Mouse (Mus musculus) heart, embryonic 12.5 days (tissue): ENCODE measurements around the gene Nup88. TPM values are rescaled to one million over a fixed set of nuclear protein-coding genes. Genes with fewer than 3 reads are reported as not detected.
A peak's percentile ranks its signal among the peaks of the same experiment; 100 is the strongest.

Experiments
- ATAC-seq: fragments of 200-750 bp; cut with Nextera tagmentation; 2 replicates; pipeline ENCODE4 v1.8.0; 2017; ENCODE audit warnings: moderate TSS enrichment, moderate library complexity; ENCODE audit not compliant: insufficient number of reproducible peaks, low FRiP score
- H3K27ac ChIP-seq: fragments of 300-500 bp; sonication (generic); 2 replicates; pipeline ENCODE4 v1.5.1; 2016; ENCODE audit warnings: mild to moderate bottlenecking, moderate library complexity; ENCODE audit not compliant: poor library complexity, severe bottlenecking
- H3K27me3 ChIP-seq: fragments of 300-500 bp; sonication (generic); replicated peaks from 2 replicates; pipeline ENCODE4 v1.6.1; 2016; ENCODE audit warnings: mild to moderate bottlenecking, moderate library complexity
- H3K36me3 ChIP-seq: fragments of 300-500 bp; sonication (generic); 2 replicates; pipeline ENCODE4 v1.6.1; 2016; ENCODE audit warnings: mild to moderate bottlenecking, moderate library complexity
- H3K4me1 ChIP-seq: fragments of 300-500 bp; sonication (generic); replicated peaks from 2 replicates; pipeline ENCODE4 v1.6.1; 2016; ENCODE audit warnings: mild to moderate bottlenecking
- H3K4me2 ChIP-seq: fragments of 300-500 bp; sonication (generic); 2 replicates; pipeline ENCODE4 v1.6.1; 2016; ENCODE audit warnings: mild to moderate bottlenecking, moderate library complexity
- H3K4me3 ChIP-seq: fragments of 300-500 bp; sonication (generic); 2 replicates; pipeline ENCODE4 v1.5.1; 2016; ENCODE audit warnings: mild to moderate bottlenecking
- H3K9ac ChIP-seq: fragments of 300-500 bp; sonication (generic); 2 replicates; pipeline ENCODE4 v1.6.1; 2016; ENCODE audit warnings: mild to moderate bottlenecking, moderate library complexity
- H3K9me3 ChIP-seq: fragments of 300-500 bp; sonication (generic); replicated peaks from 2 replicates; pipeline ENCODE4 v1.6.1; 2016; ENCODE audit warnings: mild to moderate bottlenecking, moderate library complexity
- WGBS: fragments of 180-500 bp; shearing (Covaris S2); methylation state at CpG from one replicate; pipeline ENCODE4 v1.1.7; 2016; 5-methylcytosine and 5-hydroxymethylcytosine counted together
- polyA plus RNA-seq: library from polyadenylated mRNA; unstranded; fragments of >200 nt; fragmentation: Nextera tagmentation; extraction: Ambion mirVana; gene quantifications from 2 replicates; pipeline ENCODE4 v1.2.1, GENCODE M21; 2016

Gene Nup88
- 118 and 120 TPM in 2 replicates for polyA plus RNA-seq

- Histone ChIP-seq H3K4me3 (peak within 1 kb of the TSS; percentile 95), H3K4me1 (peaks cover 8% of the 10 kb centered on the region), H3K4me2 (peak within 1 kb of the TSS; percentile 88), H3K27ac (peak within 1 kb of the TSS; percentile 90), H3K9ac (peak within 1 kb of the TSS; percentile 97), H3K36me3 (peaks cover 45% of the 10 kb centered on the region), H3K9me3 (no peaks in the 10 kb centered on the region), H3K27me3 (no peaks in the 10 kb centered on the region)
- WGBS: 0% methylated on average over 43 of the region's 43 CpGs
- peak; percentile 97 for ATAC-seq
Observed at GRCm38 (mm10) chr11:70969821-70970559, at the start of gene Nup88, which contains the start of gene Rpain. Gene Nup88 (minus strand): TSS chr11:70969973. Gene Rpain (plus strand): TSS chr11:70970213.

- Histone ChIP-seq H3K27me3 (no peaks in the 10 kb centered on the region), H3K4me3 (peak overlapping the region; percentile 89), H3K4me1 (peaks cover 24% of the 10 kb centered on the region), H3K4me2 (peak overlapping the region; percentile 82), H3K9me3 (no peaks in the 10 kb centered on the region), H3K27ac (peak overlapping the region; percentile 74), H3K36me3 (peaks cover 14% of the 10 kb centered on the region), H3K9ac (peak overlapping the region; percentile 87)
- ATAC-seq: no peak; the same call in 1 of the 2 replicates
- 5% methylated on average over 28 of the region's 28 CpGs for WGBS
Observed at GRCm38 (mm10) chr11:71018416-71019200, 48.8 kb upstream of the Nup88 start.

- Histone ChIP-seq H3K36me3 (peaks cover 22% of the 10 kb centered on the region), H3K9me3 (no peaks in the 10 kb centered on the region), H3K4me2 (no peak overlapping the region), H3K27ac (no peak overlapping the region), H3K27me3 (no peaks in the 10 kb centered on the region), H3K4me1 (peaks cover 24% of the 10 kb centered on the region), H3K9ac (no peak overlapping the region), H3K4me3 (no peak overlapping the region)
- ATAC-seq: no peak
- 86% methylated on average over 1 of the region's 1 CpGs for WGBS
Observed at GRCm38 (mm10) chr11:71017051-71017450, 47.3 kb upstream of the Nup88 start.

GRCm38 (mm10) chr11:71012743-71013142 lies 43.0 kb upstream of the Nup88 start:
- H3K36me3 ChIP-seq: peaks cover 53% of the 10 kb centered on the region
- no peaks in the 10 kb centered on the region for H3K9me3 ChIP-seq
- no peak overlapping the region for H3K27ac ChIP-seq
- no peaks in the 10 kb centered on the region for H3K27me3 ChIP-seq
- ATAC-seq: no peak
- no peak overlapping the region for H3K4me3 ChIP-seq
- no peak overlapping the region for H3K9ac ChIP-seq
- H3K4me1 ChIP-seq: peaks cover 8% of the 10 kb centered on the region; the same call in 1 of the 2 replicates
- no peak overlapping the region for H3K4me2 ChIP-seq
- WGBS: 84% methylated on average over 7 of the region's 7 CpGs

- 80% methylated on average over 3 of the region's 3 CpGs for WGBS
- Histone ChIP-seq H3K27me3 (no peaks in the 10 kb centered on the region), H3K36me3 (peaks cover 48% of the 10 kb centered on the region), H3K9me3 (no peaks in the 10 kb centered on the region), H3K4me1 (peaks cover 4% of the 10 kb centered on the region), H3K4me3 (no peak overlapping the region), H3K27ac (no peak overlapping the region), H3K9ac (no peak overlapping the region), H3K4me2 (no peak overlapping the region)
- no peak for ATAC-seq
Observed at GRCm38 (mm10) chr11:71008321-71008720, 38.5 kb upstream of the Nup88 start.

DNA sequence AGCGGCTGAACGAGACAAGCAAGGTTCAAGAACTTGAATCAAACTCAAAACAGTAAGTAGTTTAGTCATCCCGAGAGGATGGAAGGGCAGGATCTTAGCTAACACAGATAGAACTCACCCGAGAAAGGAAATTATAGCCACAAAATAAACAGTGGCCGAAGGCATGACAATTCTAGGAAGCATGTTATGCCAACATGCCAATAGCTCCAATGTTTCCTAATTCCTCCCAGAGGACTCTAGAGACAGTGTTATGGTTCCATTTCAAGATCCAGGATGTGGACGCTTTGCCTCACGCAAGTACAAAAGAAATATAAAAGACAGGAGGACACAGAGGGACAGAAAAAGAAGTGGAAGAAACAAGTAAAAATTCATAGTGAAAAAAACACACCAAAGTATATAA lies 38.1 kb upstream of the Nup88 start:
- ATAC-seq: no peak
- H3K36me3 ChIP-seq: peaks cover 46% of the 10 kb centered on the region
- no peak overlapping the region for H3K9ac ChIP-seq
- no peaks in the 10 kb centered on the region for H3K27me3 ChIP-seq
- no peak overlapping the region for H3K4me3 ChIP-seq
- no peak overlapping the region for H3K4me2 ChIP-seq
- peaks cover 9% of the 10 kb centered on the region for H3K4me1 ChIP-seq
- 77% methylated on average over 7 of the region's 7 CpGs for WGBS
- no peaks in the 10 kb centered on the region for H3K9me3 ChIP-seq
- H3K27ac ChIP-seq: no peak overlapping the region

DNA sequence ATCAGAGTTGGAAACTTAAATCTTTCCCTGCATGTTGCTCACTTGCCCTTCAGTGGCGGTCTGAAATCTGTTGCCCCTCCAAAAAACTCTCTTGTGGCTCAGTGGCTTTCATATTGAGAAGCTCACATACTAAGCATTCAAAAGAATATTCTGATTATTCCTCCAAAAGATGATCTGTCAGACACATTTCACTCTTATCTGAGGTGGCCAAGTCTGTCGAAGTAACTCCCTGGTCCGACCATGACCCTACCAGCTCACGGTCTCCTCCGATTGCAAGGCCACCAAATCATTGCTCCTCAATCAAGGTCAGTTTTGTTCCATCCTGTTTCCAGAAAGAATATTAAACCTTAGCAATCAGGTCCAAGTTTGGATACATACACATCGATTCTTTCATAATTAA lies 37.3 kb upstream of the Nup88 start:
- WGBS: 90% methylated on average over 6 of the region's 6 CpGs
- H3K27ac ChIP-seq: no peak overlapping the region
- no peak for ATAC-seq

GRCm38 (mm10) chr11:71005046-71005445 lies 35.3 kb upstream of the Nup88 start:
- peak overlapping the region; percentile 20 for H3K4me3 ChIP-seq
- H3K27ac ChIP-seq: no peak overlapping the region
- H3K4me2 ChIP-seq: peak overlapping the region; percentile 38
- H3K4me1 ChIP-seq: peaks cover 17% of the 10 kb centered on the region
- no peaks in the 10 kb centered on the region for H3K9me3 ChIP-seq
- no peak for ATAC-seq
- peaks cover 22% of the 10 kb centered on the region for H3K36me3 ChIP-seq
- 62% methylated on average over 5 of the region's 5 CpGs for WGBS
- no peak overlapping the region for H3K9ac ChIP-seq
- H3K27me3 ChIP-seq: no peaks in the 10 kb centered on the region

More for the DNA sequence above, 37.3 kb upstream of the Nup88 start:
- Histone ChIP-seq H3K4me2 (no peak overlapping the region), H3K4me1 (peaks cover 17% of the 10 kb centered on the region), H3K9ac (no peak overlapping the region), H3K27me3 (no peaks in the 10 kb centered on the region), H3K4me3 (no peak overlapping the region), H3K9me3 (no peaks in the 10 kb centered on the region), H3K36me3 (peaks cover 38% of the 10 kb centered on the region)

DNA sequence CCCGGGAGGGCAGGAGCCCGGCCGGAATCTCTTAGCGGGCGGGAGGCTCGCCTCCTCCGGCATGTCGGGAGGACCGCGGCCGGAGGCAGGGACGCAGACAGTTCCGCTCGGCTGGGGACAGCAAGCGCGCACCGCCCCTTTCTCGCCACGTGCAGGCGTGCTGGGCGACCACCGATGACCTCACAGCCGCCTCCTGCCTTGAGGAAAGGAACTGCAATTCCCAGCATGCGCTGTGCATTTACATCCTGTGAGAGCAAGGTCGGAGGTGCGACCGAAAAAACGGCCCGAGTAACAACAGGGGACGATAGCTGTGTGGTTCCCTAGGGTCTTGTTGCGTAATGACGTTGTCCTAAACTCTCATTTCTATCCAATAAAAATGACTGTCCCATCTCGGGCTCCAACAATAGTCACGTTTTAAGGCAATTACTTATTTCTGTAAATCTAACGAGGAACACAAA lies 34.6 kb upstream of the Nup88 start, which contains the start of gene Dhx33:
Gene Dhx33 (minus strand): TSS at position 122 of the 458 bp plus-strand sequence.
- Histone ChIP-seq H3K9ac (peak within 1 kb of the TSS; percentile 83), H3K36me3 (peaks cover 22% of the 10 kb centered on the region), H3K27me3 (no peaks in the 10 kb centered on the region), H3K4me1 (peaks cover 17% of the 10 kb centered on the region), H3K9me3 (no peaks in the 10 kb centered on the region), H3K4me3 (peak within 1 kb of the TSS; percentile 94), H3K27ac (peak within 1 kb of the TSS; percentile 84), H3K4me2 (peak within 1 kb of the TSS; percentile 94)
- peak; percentile 97 for ATAC-seq
- under 1% methylated on average over 34 of the region's 35 CpGs for WGBS

DNA sequence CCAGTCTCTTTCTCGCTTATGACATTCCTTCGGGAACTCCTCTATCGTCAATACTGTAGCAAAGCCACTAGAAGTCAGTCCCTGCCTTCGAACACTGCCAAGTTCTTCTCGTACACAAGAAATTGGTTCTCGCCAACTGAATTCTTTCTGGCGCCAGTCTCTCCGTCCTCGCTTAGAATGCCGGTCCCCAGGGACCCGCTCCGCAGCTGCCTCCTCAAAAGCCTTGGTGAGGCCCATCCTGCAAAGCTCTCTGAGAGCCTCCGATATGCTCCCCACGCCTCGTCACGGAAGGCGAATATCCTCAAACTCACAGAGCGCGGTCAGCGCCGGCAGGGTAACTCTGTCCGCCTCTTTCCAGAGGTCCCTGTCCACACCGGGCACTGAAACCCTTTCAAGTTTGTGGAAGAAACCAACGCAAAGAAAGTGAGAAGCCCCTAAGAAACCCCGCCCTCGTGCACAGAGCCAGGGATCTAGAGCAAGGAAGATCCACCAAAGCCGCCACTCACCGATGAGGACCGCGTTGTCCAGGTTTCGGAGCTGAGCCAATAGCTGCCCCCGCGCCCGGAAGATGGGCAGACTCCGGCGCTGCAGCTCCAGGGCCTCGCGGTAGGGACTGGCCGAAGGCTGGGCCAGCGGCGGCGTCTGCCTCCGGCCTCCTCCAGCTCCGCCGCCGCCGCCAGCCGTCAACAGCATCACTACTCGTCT lies 34.0 kb upstream of the Nup88 start:
- H3K36me3 ChIP-seq: peaks cover 23% of the 10 kb centered on the region
- WGBS: under 1% methylated on average over 48 of the region's 49 CpGs
- H3K27me3 ChIP-seq: no peaks in the 10 kb centered on the region
- H3K9me3 ChIP-seq: no peaks in the 10 kb centered on the region
- H3K4me1 ChIP-seq: peaks cover 17% of the 10 kb centered on the region
- H3K9ac ChIP-seq: peak overlapping the region; percentile 83
- peak; percentile 86 for ATAC-seq
- peak overlapping the region; percentile 94 for H3K4me3 ChIP-seq
- H3K27ac ChIP-seq: peak overlapping the region; percentile 84
- H3K4me2 ChIP-seq: peak overlapping the region; percentile 94
